In the genomic region with DNA sequence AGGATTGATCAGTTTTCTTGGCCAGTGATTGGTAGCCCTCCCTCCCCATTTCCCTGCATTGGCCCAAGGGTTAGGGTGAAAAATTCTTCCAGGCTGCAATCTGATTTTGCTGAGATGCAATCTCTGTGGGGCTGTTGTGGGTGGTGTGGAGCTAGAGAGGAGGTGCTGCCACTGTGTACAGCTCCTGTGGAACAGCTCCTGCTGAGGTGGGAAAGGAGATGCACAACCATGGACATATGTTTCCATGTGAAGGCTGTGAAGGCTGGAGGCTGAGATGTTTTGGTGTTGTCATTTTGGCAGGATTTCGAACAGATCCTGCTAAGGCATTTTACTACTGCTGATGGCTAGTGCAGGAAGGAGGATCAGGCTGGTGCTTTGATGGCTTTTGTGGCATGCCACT, we compare ENCODE assay signal across 29 mouse cellular contexts. TPM values are rescaled to one million over a fixed set of nuclear protein-coding genes. Genes with fewer than 3 reads are reported as not detected.
"Had no signal": no experiment of that assay in that cellular context is flagged by ENCODE, and none has a peak within 500 bp of the region (broad histone marks: within the 10 kb centered on the region; RNA-seq: fewer than 3 reads in every experiment).

No protein-coding gene starts in this region.

- ATAC-seq: intestine, embryonic 15.5 days; liver, postnatal 0 days; lung, postnatal 0 days had no signal

- H3K4me3 ChIP-seq: intestine, embryonic 15.5 days; kidney, embryonic 15.5 days; limb, embryonic 12.5 days; limb, embryonic 15.5 days had no signal

- H3K4me1 ChIP-seq: intestine, embryonic 15.5 days; kidney, embryonic 15.5 days; limb, embryonic 12.5 days; limb, embryonic 15.5 days had no signal

- H3K27me3 ChIP-seq: intestine, embryonic 15.5 days; kidney, embryonic 15.5 days; limb, embryonic 12.5 days; limb, embryonic 15.5 days had no signal

- H3K36me3 ChIP-seq: intestine, embryonic 15.5 days; kidney, embryonic 15.5 days; limb, embryonic 12.5 days; limb, embryonic 15.5 days had no signal

- H3K9me3 ChIP-seq: intestine, embryonic 15.5 days; kidney, embryonic 15.5 days; limb, embryonic 12.5 days; limb, embryonic 15.5 days had no signal

- DNase-seq: kidney, adult 11 months; kidney, adult 8-10 months; kidney, postnatal 10 days; kidney, postnatal 36 days; layer of hippocampus, postnatal 36 days; left cerebral cortex, postnatal 4 days; liver, postnatal 0 days; lung, embryonic 14.5 days; midbrain, embryonic 14.5 days; right cerebral cortex, postnatal 14 days; spleen, adult 18-20 months; thymus, adult 2 months; thymus, postnatal 25 days had no signal

RNA-seq across cellular contexts. Expression of gene Vmn1r211, which starts 10.6 kb away (rescaled TPM):
- total RNA-seq: layer of hippocampus, adult 8-10 months; layer of hippocampus, postnatal 10 days; layer of hippocampus, postnatal 36 days; left cerebral cortex, postnatal 4 days; megakaryocyte-erythroid progenitor cell, adult 5-6 weeks; midbrain, postnatal 0 days had no signal
- polyA plus RNA-seq: intestine, embryonic 15.5 days; kidney, embryonic 15.5 days; limb, embryonic 12.5 days; limb, embryonic 15.5 days; liver, embryonic 11.5 days; liver, embryonic 14.5 days; liver, postnatal 0 days; lung, embryonic 14.5 days; lung, postnatal 0 days; macrophage; midbrain, embryonic 11.5 days; midbrain, embryonic 14.5 days; midbrain, postnatal 0 days; neural tube, embryonic 11.5 days; neural tube, embryonic 14.5 days; stomach, embryonic 16.5 days; thymus, adult 2 months had no signal

RNA-seq across cellular contexts. Expression of gene Vmn1r210, which starts 15.7 kb away (rescaled TPM):
- total RNA-seq: layer of hippocampus, adult 8-10 months; layer of hippocampus, postnatal 10 days; layer of hippocampus, postnatal 36 days; left cerebral cortex, postnatal 4 days; megakaryocyte-erythroid progenitor cell, adult 5-6 weeks; midbrain, postnatal 0 days had no signal
- polyA plus RNA-seq: intestine, embryonic 15.5 days; kidney, embryonic 15.5 days; limb, embryonic 12.5 days; limb, embryonic 15.5 days; liver, embryonic 11.5 days; liver, embryonic 14.5 days; liver, postnatal 0 days; lung, embryonic 14.5 days; lung, postnatal 0 days; macrophage; midbrain, embryonic 11.5 days; midbrain, embryonic 14.5 days; midbrain, postnatal 0 days; neural tube, embryonic 11.5 days; neural tube, embryonic 14.5 days; stomach, embryonic 16.5 days; thymus, adult 2 months had no signal

RNA-seq across cellular contexts. Expression of gene Vmn1r212, which starts 37.2 kb away (rescaled TPM):
- total RNA-seq: layer of hippocampus, adult 8-10 months; layer of hippocampus, postnatal 10 days; layer of hippocampus, postnatal 36 days; left cerebral cortex, postnatal 4 days; megakaryocyte-erythroid progenitor cell, adult 5-6 weeks; midbrain, postnatal 0 days had no signal
- polyA plus RNA-seq: intestine, embryonic 15.5 days; kidney, embryonic 15.5 days; limb, embryonic 12.5 days; limb, embryonic 15.5 days; liver, embryonic 11.5 days; liver, embryonic 14.5 days; liver, postnatal 0 days; lung, embryonic 14.5 days; lung, postnatal 0 days; macrophage; midbrain, embryonic 11.5 days; midbrain, embryonic 14.5 days; midbrain, postnatal 0 days; neural tube, embryonic 11.5 days; neural tube, embryonic 14.5 days; stomach, embryonic 16.5 days; thymus, adult 2 months had no signal

RNA-seq across cellular contexts. Expression of gene Vmn1r209, which starts 37.3 kb away (rescaled TPM):
- total RNA-seq: layer of hippocampus, postnatal 10 days; megakaryocyte-erythroid progenitor cell, adult 5-6 weeks; midbrain, postnatal 0 days had no signal
- polyA plus RNA-seq: intestine, embryonic 15.5 days; kidney, embryonic 15.5 days; limb, embryonic 12.5 days; limb, embryonic 15.5 days; liver, embryonic 11.5 days; liver, embryonic 14.5 days; liver, postnatal 0 days; lung, embryonic 14.5 days; lung, postnatal 0 days; macrophage; midbrain, embryonic 11.5 days; midbrain, embryonic 14.5 days; midbrain, postnatal 0 days; neural tube, embryonic 11.5 days; neural tube, embryonic 14.5 days; stomach, embryonic 16.5 days; thymus, adult 2 months had no signal
